Mouse (Mus musculus) left cerebral cortex, postnatal 25 days (tissue): ENCODE results near the gene Tes3-ps. TPM values are rescaled to one million over a fixed set of nuclear protein-coding genes. Genes with fewer than 3 reads are reported as not detected.

ENCODE experiments used
- DNase-seq, 2 experiments: peaks; one replicate each; pipeline ENCODE4 v3.0.0; 2022; ENCODE audit warnings: low spot score in 2 of 2, mixed read lengths in 1 of 2
- intact Hi-C: fragments of 180-260 bp; cut with DNase I; formaldehyde crosslinking; loops from one replicate; pipeline ENCODE4 v1.15.1; 2025
- total RNA-seq, 2 experiments: library from RNA; stranded (reverse); gene quantifications; 2 replicates each; pipeline ENCODE4 v1.2.3; 2021

The Tes3-ps gene
- total RNA-seq: 1 to 10 TPM; 1.6 to 1.9 TPM

DNA sequence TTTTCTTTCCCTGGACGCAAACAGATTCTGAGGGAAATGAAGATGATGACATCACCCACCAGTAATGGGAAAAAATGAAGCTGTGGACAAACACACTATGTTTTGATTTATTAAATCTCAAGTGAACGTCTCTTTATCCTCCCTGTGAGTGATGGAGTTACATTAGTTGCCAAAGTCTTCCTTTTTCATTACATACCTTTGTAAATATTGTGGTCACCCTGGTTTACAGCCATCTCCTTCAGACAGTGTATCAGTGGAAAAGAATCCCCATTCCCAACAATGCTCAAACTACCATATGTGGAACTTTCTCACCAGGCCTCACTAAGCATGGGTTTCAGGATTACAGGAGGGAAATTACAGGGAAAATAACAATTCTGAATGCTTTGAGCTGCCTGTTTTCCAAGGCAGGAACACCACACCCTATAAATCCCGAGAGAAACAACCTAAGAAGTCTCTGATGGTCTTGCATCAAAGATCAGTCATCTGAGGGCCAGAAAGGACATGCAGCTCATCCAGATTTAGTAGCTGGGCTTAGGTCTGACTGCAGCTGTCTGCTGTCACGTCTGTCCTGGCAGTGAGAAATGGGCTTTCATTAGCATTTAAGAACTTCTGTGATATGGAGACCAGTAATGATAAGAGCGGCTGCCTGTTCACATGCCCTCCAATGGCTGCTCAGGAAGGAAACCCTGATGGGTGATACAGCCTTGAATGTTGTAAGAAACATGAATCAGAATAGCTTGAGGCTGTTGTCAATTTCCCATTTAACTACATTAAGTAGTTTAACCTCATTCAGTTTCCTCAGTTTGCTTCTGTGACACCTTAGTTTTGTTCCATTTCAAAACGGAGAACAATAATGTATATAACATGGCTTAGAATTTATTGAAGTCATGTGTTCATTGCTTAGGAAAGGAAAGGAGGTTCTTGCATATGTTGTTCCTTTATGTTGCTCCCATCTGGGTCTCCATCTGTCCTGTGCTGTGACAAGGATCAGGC lies at the start of gene Tes3-ps:
Gene Tes3-ps, plus strand, starts transcription at position 943 of the 993 bp plus-strand sequence.
- no peak for DNase-seq
- intact Hi-C loops: no loop called here

GRCm38 (mm10) chr13:49444451-49444850 lies 48.7 kb upstream of the Tes3-ps start:
- no peak for DNase-seq
- intact Hi-C loops: no loop called here

- DNase-seq: peak; percentile 81 to 83
- intact Hi-C loops: loop anchor here (1.0 kb wide), 1 partner anchor 195 kb away; no protein-coding TSS in a partner anchor
These were observed 43.8 kb upstream of the Tes3-ps start for GRCm38 (mm10) chr13:49449318-49449749.

GRCm38 (mm10) chr13:49460276-49460675 lies 32.8 kb upstream of the Tes3-ps start:
- no peak for DNase-seq
- intact Hi-C loops: no loop called here

DNA sequence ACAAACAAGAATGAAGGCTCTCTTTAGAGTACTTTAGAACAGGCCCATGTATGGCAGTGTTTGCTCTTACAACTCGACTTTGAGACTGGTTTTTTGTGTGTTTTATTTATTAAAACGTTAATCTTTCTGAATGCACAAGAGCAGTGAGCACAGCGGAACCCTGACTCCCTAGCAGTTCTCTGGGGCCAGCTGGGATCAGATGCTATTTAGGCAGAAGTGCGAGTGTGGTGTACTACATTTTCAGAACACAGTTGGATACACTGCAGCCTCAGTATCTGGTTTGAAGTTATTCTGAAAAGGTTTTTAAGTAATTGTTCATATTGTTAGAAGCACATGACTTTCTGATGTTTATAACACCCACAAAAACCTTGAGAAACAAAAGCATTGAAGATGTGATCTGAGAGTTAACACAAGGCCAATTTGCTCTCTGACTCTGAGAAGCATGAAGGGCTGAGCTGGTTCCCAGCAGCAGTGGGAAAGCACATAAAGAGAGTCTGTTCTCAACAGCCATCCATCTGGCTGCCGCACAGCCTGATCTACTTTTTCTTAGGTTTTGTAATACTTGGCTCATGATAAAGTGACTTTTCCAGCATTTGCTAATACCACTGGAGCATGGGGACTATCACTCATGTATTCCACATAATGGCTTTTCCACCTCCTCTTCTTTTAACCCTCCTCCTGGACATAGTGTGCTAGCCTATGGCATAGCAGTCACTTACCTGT lies 32.3 kb upstream of the Tes3-ps start:
- intact Hi-C loops: no loop called here
- DNase-seq: peak in 1 of 2 experiments; percentile 42

- DNase-seq: no peak
- intact Hi-C loops: no loop called here
These were observed 31.5 kb upstream of the Tes3-ps start for GRCm38 (mm10) chr13:49461458-49462132.

DNA sequence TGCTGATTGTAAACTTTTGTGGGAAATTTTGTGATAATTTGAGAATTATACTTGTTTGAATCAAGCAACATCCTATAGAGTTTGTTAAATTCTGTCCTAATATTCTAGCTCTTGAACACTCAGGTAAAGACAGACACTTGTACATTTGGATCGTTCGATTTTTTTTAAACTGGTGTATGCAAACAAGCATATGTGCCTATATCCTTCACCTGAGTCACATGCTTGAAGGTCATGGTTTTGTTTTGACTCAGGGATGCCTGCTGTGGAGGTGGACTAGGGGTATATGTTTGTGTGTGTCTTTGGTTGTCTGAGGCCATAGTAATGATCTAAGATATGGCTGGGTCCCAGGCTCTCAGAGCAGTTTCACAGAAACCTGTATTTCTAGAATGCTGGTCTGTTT lies 30.2 kb upstream of the Tes3-ps start:
- intact Hi-C loops: no loop called here
- no peak for DNase-seq

GRCm38 (mm10) chr13:49465875-49466274 lies 27.2 kb upstream of the Tes3-ps start:
- intact Hi-C loops: no loop called here
- no peak for DNase-seq

GRCm38 (mm10) chr13:49466393-49467075 lies 26.6 kb upstream of the Tes3-ps start:
- intact Hi-C loops: no loop called here
- DNase-seq: no peak

GRCm38 (mm10) chr13:49467585-49467984 lies 25.5 kb upstream of the Tes3-ps start:
- DNase-seq: no peak
- intact Hi-C loops: no loop called here

GRCm38 (mm10) chr13:49469002-49469401 lies 24.1 kb upstream of the Tes3-ps start:
- no peak for DNase-seq
- intact Hi-C loops: no loop called here

DNA sequence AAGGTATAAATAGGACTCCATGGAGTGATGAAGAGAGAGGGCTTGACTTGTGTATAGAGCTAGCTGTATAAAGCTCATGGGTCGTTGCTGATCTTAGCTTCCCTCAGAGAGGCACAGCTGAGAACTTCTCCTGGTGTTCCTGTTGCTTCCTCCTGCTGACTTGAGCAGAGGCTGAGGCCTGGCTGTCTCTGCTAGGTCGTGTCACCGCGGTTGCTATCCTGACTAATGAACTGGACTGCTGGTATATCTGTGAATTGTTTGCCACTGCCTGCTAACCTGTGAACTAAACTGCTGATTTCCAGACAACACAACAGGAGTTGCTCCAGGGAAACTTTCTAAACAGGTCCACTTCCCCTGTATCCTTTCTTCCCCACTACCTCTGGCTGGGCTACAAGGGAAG lies 22.8 kb upstream of the Tes3-ps start:
- intact Hi-C loops: no loop called here
- DNase-seq: no peak

- intact Hi-C loops: no loop called here
These were observed 22.3 kb upstream of the Tes3-ps start for GRCm38 (mm10) chr13:49470806-49471205.

DNA sequence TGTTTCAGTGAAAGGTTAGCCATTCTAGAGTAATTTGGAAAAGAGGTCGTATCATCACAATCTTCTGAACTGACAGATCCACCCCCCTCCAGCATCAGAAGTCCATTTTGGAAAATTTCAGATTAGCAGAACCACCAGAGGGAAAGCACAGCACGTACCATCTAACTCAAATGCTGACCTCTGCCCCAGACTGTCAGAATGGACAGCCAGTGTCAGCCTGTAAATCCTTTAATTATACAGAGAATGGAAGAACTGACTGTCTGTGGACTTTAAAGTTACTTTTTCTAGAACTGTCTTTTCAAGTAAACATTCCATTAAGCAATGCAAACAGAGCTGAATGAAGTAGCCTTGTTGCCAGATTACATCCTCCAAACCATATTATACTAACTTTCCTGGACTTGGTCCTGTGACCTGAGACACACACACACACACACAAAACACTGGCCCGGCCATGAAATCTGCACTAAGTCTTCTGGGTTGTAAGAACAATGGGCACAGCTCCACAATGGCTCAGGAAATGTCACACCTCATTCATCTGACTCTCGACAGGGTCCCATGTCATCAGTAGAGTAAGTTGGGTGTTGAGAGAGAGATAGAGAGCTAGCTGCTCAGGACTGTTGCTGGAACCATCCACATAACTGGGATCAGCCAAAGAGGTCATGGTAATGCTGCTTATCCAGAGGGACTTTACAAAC lies 21.0 kb upstream of the Tes3-ps start:
- intact Hi-C loops: no loop called here
- DNase-seq: no peak

More at GRCm38 (mm10) chr13:49470806-49471205, 22.3 kb upstream of the Tes3-ps start:
- no peak for DNase-seq

- no peak for DNase-seq
- intact Hi-C loops: no loop called here
These were observed 20.5 kb upstream of the Tes3-ps start for GRCm38 (mm10) chr13:49472676-49473005.

DNA sequence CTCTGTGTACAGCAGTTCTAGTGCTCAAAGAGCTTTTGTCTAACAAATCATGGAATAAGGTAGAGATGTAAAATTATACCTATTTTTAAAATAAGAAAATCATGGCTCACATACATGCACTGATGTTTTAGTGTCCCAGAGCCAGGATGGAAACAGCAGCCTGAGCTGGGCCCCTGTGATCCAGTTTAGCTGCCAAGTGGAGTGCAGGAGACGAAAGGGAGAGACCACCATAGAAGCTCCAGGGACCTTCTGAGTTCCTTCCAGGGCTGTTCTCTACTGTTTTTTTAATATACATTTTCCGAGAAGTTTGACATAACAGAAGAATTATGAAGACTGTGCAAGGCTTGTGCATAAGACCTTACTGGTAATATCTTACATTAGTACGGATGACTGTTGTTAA lies 15.2 kb upstream of the Tes3-ps start:
- no peak for DNase-seq
- intact Hi-C loops: no loop called here

- DNase-seq: no peak
- intact Hi-C loops: no loop called here
These were observed 14.2 kb upstream of the Tes3-ps start for GRCm38 (mm10) chr13:49478851-49479374.

- DNase-seq: no peak
- intact Hi-C loops: no loop called here
These were observed 13.7 kb upstream of the Tes3-ps start for GRCm38 (mm10) chr13:49479399-49479798.

GRCm38 (mm10) chr13:49480057-49480456 lies 13.1 kb upstream of the Tes3-ps start:
- DNase-seq: peak; percentile 28 to 38
- intact Hi-C loops: no loop called here
